Mouse (Mus musculus) neural tube, embryonic 12.5 days (tissue): ENCODE data around the gene Slx4ip. TPM values are rescaled to one million over a fixed set of nuclear protein-coding genes. Genes with fewer than 3 reads are reported as not detected.

Experiments
- ATAC-seq: fragments of 200-750 bp; cut with Nextera tagmentation; 2 replicates; pipeline ENCODE4 v1.8.0; 2017; ENCODE audit warnings: low read depth, mild to moderate bottlenecking, moderate TSS enrichment, moderate library complexity; ENCODE audit not compliant: low FRiP score
- H3K27ac ChIP-seq: fragments of 300-500 bp; sonication (generic); 2 replicates; pipeline ENCODE4 v1.5.1; 2016
- H3K27me3 ChIP-seq: fragments of 300-500 bp; sonication (generic); replicated peaks from 2 replicates; pipeline ENCODE4 v1.6.1; 2016; ENCODE audit warnings: mild to moderate bottlenecking
- H3K36me3 ChIP-seq: fragments of 300-500 bp; sonication (generic); 2 replicates; pipeline ENCODE4 v1.6.1; 2016; ENCODE audit warnings: mild to moderate bottlenecking
- H3K4me1 ChIP-seq: fragments of 300-500 bp; sonication (generic); 2 replicates; pipeline ENCODE4 v1.6.1; 2016
- H3K4me2 ChIP-seq: fragments of 300-500 bp; sonication (generic); replicated peaks from 2 replicates; pipeline ENCODE4 v1.6.1; 2016; ENCODE audit warnings: mild to moderate bottlenecking
- H3K4me3 ChIP-seq: fragments of 300-500 bp; sonication (generic); 2 replicates; pipeline ENCODE4 v1.5.1; 2016
- H3K9ac ChIP-seq: fragments of 300-500 bp; sonication (generic); 2 replicates; pipeline ENCODE4 v1.6.1; 2016; ENCODE audit warnings: mild to moderate bottlenecking
- H3K9me3 ChIP-seq: fragments of 300-500 bp; sonication (generic); 2 replicates; pipeline ENCODE4 v1.6.1; 2016; ENCODE audit warnings: mild to moderate bottlenecking
- WGBS: fragments of 180-500 bp; shearing (Covaris S2); methylation state at CpG from one replicate; pipeline ENCODE4 v1.1.7; 2016; 5-methylcytosine and 5-hydroxymethylcytosine counted together
- polyA plus RNA-seq: library from polyadenylated mRNA; unstranded; fragments of >200 nt; fragmentation: Nextera tagmentation; extraction: Ambion mirVana; gene quantifications from 2 replicates; pipeline ENCODE4 v1.2.1, GENCODE M21; 2016

Slx4ip gene
- polyA plus RNA-seq, 1 experiment from 2014 or later, result 10.7 TPM

DNA sequence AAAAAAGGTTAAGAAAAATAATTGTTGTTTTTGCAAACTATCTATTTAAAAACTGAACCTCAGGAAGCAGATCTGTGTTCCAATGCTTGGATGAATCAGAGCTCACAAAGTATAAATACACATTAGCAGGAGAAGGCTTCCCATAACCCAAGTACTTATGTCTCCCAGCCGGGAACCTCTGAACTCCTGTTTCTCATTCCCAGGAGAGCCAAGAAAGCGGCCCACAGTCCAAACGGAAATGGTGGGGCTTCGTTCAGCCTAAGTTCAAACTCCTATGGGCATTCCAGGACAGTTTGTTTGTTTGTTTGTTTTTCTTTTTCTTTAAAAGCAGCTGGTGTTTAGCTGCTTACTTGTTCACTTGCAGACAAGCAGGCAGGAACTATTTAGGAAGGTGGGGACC, 187.8 kb downstream of the Slx4ip start:
- Histone ChIP-seq H3K9ac (no peak overlapping the region), H3K4me2 (no peak overlapping the region), H3K36me3 (peaks cover 12% of the 10 kb centered on the region), H3K4me1 (peaks cover 13% of the 10 kb centered on the region), H3K27ac (no peak overlapping the region), H3K9me3 (no peaks in the 10 kb centered on the region), H3K4me3 (no peak overlapping the region), H3K27me3 (no peaks in the 10 kb centered on the region)
- no peak for ATAC-seq
- 75% methylated on average over 4 of the region's 4 CpGs for WGBS

DNA sequence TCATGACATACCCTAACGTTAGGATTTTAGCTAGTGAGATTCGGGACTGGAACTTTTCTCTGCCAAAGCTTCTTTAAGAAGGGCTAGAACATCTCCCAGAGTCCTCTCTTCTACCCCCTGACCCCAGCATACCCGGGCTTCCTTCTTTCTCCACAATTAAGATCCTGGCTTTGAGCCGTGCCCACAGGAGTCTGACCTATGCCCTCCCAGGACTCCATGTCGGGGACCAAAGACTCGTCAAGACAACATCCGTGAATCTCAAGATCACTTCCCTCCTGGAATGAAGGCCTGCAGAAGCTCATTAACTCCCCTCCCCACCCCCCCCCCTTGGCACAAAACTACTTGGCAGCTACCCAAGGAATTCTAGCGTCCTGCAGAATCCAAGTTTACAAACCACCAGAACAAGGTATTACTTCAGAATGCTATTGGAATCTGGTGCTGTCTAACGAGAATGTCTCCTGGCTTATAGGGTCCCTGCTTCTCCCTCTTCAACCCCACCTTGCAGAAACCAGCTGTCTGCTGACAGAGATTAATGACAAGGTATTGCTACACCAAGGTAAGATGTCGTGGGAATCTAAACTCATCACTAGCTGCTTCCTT, 188.8 kb downstream of the Slx4ip start:
- H3K27ac ChIP-seq, result no peak overlapping the region
- no peak overlapping the region for H3K4me2 ChIP-seq
- no peaks in the 10 kb centered on the region for H3K9me3 ChIP-seq
- 45% methylated on average over 10 of the region's 10 CpGs for WGBS
- no peak overlapping the region for H3K4me3 ChIP-seq
- no peak overlapping the region for H3K9ac ChIP-seq
- H3K4me1 ChIP-seq, result 0 out of 2 replicates have a peak, but pooled peaks cover 4% of the 10 kb centered on the region
- ATAC-seq, result no peak
- H3K36me3 ChIP-seq, result peaks cover 21% of the 10 kb centered on the region
- no peaks in the 10 kb centered on the region for H3K27me3 ChIP-seq

DNA sequence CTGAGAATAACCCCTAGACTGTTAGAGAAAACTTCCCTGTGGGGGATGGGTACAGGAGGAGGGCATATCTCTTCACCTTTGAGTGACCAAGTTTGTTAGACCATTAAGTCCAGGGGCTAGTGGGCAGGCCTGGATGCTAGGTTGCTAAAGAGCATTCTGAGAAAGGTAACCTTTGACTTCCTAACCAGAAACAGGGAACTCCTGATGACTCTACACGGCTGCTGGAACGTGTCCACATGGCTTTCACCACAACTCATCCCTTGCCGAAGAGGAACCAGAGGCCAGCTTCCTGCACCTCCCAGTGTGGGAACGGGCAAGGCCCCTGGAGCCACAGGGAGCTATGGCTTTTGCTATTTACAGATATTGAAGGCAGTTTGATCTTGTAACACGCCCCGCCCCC, 189.4 kb downstream of the Slx4ip start:
- Histone ChIP-seq H3K4me2 (no peak overlapping the region), H3K4me1 (0 out of 2 replicates have a peak, but pooled peaks cover 4% of the 10 kb centered on the region), H3K36me3 (peaks cover 28% of the 10 kb centered on the region), H3K27ac (no peak overlapping the region), H3K27me3 (no peaks in the 10 kb centered on the region), H3K4me3 (no peak overlapping the region), H3K9me3 (no peaks in the 10 kb centered on the region), H3K9ac (no peak overlapping the region)
- whole genome bisulfite sequencing, result 82% methylated on average over 6 of the region's 6 CpGs
- ATAC-seq, result 0 out of 2 replicates have a peak, but pooled peaks have one; percentile 2

DNA sequence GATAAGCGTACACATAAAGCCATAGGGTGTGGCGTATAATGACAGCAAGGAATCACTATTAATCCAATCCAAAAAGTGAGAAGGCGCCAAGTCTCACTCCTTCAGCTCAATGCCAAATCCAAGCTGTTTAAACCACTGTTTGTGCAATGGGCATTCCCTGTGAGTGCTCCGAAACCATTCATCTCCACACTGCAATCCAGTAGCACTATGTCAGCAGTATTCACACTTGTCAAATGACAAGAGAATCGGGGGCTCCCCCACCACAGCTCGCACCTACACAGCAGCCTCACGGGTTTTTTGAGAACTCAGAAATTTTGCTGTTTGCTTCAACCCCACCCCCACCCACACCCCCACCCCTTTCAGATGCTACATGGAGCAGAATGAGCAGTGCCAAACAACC, 190.0 kb downstream of the Slx4ip start:
- Histone ChIP-seq H3K4me1 (0 out of 2 replicates have a peak, but pooled peaks cover 4% of the 10 kb centered on the region), H3K27ac (no peak overlapping the region)
- ATAC-seq, result no peak

DNA sequence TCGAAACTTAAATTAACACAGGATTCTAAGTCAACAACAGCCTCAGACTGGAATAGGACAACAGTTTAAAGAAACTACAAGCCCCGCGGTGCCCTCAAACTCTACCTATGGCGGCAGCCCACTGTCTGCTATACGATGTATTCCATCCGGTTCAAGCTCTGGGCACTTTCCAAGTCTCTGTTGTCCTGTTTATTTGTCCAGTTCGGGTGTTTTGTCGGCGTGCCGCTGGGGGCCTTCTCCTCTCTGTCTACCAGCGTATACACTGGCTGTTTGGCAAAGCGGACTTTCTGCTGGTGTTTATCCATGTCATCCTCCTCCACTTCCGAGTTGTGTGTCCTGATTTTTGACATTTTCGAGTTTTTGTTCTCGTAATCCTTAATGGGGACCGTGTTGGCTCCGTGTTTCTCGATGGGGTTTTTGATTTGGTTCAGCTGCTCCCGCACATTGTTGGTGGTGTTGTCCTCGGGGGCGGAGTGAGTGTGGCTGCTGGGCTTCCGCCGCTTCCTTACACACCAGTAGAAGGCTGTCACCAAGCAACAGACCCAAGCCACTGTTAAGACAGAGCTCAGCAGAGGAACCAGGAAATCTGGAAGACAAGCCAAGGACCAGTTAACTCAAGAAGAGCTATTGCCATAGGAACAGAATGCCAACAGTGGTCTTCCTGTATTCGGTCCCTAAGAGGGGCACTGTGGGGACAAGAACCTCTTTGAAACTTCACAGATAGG, 192.0 kb downstream of the Slx4ip start:
- Histone ChIP-seq H3K27ac (no peak overlapping the region), H3K4me1 (peaks cover 18% of the 10 kb centered on the region; the same call in 1 of the 2 replicates)
- WGBS, result 92% methylated on average over 24 of the region's 24 CpGs

More for the DNA sequence above, 190.0 kb downstream of the Slx4ip start:
- peaks cover 31% of the 10 kb centered on the region for H3K36me3 ChIP-seq
- H3K9me3 ChIP-seq, result no peaks in the 10 kb centered on the region
- no peaks in the 10 kb centered on the region for H3K27me3 ChIP-seq
- no peak overlapping the region for H3K4me3 ChIP-seq
- H3K4me2 ChIP-seq, result no peak overlapping the region
- H3K9ac ChIP-seq, result no peak overlapping the region
- 92% methylated on average over 7 of the region's 7 CpGs for WGBS

DNA sequence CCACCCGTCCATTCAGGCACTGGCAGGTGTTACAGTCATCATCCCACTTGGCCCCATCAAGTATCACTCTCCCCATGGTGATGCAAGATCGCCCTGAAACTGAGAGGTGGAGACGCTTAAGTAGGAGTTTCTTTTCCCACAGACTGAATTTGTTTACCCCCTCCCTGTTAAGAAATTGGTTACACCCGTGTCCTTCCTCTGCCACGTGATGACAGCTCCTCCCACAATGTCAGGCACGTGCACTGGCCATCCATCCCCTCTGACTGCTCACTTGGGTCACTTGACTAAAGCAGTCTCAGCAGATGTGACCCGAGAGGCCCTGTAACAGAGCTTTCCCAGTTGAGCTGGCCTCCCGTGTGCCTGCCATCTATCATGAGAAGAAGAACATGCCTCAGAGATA, 194.2 kb downstream of the Slx4ip start:
- 75% methylated on average over 8 of the region's 8 CpGs for WGBS
- H3K4me1 ChIP-seq, result peaks cover 18% of the 10 kb centered on the region; the same call in 1 of the 2 replicates
- H3K4me2 ChIP-seq, result no peak overlapping the region
- H3K27ac ChIP-seq, result no peak overlapping the region
- ATAC-seq, result no peak
- peaks cover 53% of the 10 kb centered on the region for H3K36me3 ChIP-seq
- H3K27me3 ChIP-seq, result no peaks in the 10 kb centered on the region
- no peak overlapping the region for H3K9ac ChIP-seq
- no peak overlapping the region for H3K4me3 ChIP-seq
- no peaks in the 10 kb centered on the region for H3K9me3 ChIP-seq

More for the DNA sequence above, 192.0 kb downstream of the Slx4ip start:
- Histone ChIP-seq H3K4me3 (no peak overlapping the region), H3K36me3 (peaks cover 38% of the 10 kb centered on the region), H3K9ac (no peak overlapping the region), H3K4me2 (no peak overlapping the region), H3K9me3 (no peaks in the 10 kb centered on the region), H3K27me3 (no peaks in the 10 kb centered on the region)
- no peak for ATAC-seq

DNA sequence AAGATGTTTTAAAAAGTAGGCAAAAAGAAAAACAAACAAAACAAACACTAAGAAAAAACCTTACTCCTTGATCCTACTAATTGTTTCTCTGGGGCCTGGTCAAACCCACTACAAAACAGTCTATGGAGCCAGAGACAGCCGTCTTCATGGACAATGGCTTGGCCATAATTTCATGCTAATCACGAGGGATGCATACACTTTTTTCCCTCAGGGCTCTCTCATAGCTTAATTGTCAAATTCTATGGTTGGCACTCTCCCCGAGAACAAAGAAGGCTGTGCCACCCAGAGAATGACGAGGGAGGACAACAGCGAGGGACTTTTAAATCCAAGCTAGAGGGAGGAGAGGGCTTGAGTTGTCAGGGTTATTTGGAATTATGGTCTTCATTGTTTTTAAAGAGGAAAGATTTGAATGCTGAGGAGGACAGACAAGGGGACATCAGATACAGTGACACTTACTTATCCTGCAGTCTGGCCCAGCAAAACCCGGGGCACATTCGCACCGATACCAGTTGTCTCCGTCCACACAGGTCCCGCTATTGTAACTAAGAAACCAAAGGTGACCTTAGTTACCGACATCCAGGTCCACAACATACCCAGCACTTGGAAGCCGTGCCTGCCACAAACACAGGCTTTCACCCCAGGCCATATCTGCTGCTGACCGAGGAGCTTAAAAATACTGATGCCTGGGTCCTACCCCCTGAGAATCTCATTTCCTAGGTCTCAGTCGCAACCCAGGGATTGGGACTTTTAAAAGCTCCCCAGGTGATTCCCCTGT, 195.8 kb downstream of the Slx4ip start:
- Histone ChIP-seq H3K4me1 (peaks cover 21% of the 10 kb centered on the region; the same call in 1 of the 2 replicates), H3K4me2 (no peak overlapping the region), H3K36me3 (peaks cover 63% of the 10 kb centered on the region), H3K9ac (no peak overlapping the region), H3K27me3 (0 out of 2 replicates have a peak, but pooled peaks cover 3% of the 10 kb centered on the region), H3K9me3 (no peaks in the 10 kb centered on the region), H3K4me3 (no peak overlapping the region), H3K27ac (no peak overlapping the region)
- ATAC-seq, result no peak
- WGBS, result 56% methylated on average over 14 of the region's 14 CpGs

DNA sequence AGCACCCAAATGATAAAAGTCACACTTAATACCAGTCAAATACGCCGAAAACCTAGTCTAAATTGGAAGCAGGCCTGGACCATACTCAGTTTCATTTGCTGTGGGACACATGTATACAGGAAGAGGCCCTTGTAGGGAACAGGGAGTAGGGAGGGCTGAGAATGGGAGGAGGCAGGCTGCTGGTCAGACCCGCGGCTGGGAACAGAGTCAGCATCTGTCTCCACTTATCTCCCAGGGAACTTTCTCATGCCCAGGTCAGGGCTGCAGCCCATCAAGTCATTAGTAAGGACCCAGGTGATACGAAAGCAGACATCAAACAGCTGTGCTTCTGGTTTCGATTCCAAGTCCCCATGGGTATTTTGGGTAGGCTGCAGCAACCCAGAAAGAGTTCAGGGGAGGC, 196.7 kb downstream of the Slx4ip start:
- Histone ChIP-seq H3K27me3 (0 out of 2 replicates have a peak, but pooled peaks cover 3% of the 10 kb centered on the region), H3K4me2 (no peak overlapping the region), H3K9me3 (no peaks in the 10 kb centered on the region), H3K4me1 (peaks cover 30% of the 10 kb centered on the region), H3K4me3 (no peak overlapping the region), H3K27ac (no peak overlapping the region), H3K9ac (no peak overlapping the region), H3K36me3 (peaks cover 61% of the 10 kb centered on the region)
- WGBS, result 77% methylated on average over 6 of the region's 6 CpGs
- no peak for ATAC-seq

DNA sequence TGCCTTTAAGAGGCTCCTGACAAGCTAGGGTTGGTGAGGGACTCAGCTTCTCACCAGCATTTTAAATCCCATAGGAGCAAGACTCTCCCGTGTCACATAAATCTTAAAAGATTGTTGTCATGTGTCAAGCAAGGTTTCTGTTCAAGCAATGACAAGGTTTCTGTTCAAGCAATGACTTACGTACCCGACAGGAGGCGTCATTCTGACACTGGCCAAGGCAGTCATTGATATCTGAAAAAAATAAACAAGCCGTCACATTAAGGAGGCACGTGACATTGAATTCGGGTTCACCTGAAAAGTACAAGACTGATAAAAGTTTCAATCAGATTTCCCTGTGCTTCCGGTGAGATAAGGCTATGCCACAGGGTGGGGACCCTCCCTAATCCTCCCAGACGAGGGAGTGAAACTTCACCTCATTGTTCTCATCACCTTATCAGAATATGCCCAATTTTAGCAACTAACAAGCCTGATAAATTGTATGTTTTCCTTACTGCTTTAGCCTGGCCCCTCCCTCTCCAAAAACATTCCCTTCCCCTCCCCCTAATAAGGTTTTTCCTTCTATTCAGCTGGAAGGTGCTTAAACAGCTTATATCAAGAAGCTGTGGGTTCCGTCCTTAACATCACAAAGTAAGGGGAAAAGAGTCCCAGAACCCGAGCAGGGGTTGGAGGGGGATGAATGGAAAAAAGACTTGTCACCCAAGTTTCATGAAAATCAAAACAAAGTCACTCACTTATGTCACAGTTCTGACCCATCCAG, 200.9 kb downstream of the Slx4ip start:
- Histone ChIP-seq H3K27ac (no peak overlapping the region), H3K4me1 (peaks cover 61% of the 10 kb centered on the region), H3K9ac (no peak overlapping the region), H3K27me3 (0 out of 2 replicates have a peak, but pooled peaks cover 3% of the 10 kb centered on the region), H3K36me3 (peaks cover 43% of the 10 kb centered on the region), H3K4me3 (no peak overlapping the region), H3K9me3 (no peaks in the 10 kb centered on the region), H3K4me2 (no peak overlapping the region)
- peak; percentile 7; the same call in 1 of the 2 replicates for ATAC-seq
- WGBS, result 65% methylated on average over 11 of the region's 11 CpGs

DNA sequence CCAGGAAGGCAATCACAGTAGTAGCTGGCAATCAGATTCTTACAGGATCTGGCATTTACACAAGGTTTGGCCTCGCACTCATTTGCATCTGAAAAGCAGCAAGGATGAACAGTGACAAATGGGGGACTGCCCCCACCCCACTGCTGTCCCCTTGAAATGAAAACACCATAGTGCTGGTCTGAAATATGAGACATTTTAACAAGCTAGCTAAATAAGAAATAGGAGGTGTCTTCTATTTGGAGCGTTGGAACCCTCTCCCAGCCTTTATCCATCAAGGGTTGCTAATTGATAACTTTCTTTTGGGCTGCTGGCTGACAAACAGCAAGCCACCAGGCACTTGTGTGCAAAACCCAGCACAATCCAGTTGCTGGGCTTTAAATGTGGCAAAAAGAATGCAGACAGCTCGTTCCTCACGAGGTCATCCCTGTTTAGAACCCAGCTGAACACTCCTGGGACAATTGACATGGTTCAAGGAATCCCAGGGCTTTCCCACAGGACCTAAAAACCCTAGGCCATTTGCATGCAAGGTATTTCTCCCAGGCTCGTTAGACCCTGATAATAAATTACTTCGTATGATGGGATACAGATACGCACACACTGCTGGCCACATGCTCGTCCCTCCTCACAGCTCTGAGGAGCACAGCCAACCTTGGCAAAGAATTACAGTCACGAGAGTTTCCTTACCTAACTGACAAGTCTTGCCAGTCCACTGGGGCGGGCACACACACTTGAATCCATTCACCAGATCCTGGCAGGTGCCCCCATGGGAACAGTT, 201.7 kb downstream of the Slx4ip start:
- peaks cover 39% of the 10 kb centered on the region for H3K36me3 ChIP-seq
- no peak overlapping the region for H3K9ac ChIP-seq
- 0 out of 2 replicates have a peak, but pooled peaks cover 3% of the 10 kb centered on the region for H3K27me3 ChIP-seq
- 0 out of 2 replicates have a peak overlapping the region, but pooled peaks have one; percentile 7 for H3K4me2 ChIP-seq
- no peak overlapping the region for H3K27ac ChIP-seq
- 14% methylated on average over 10 of the region's 10 CpGs for WGBS
- H3K4me1 ChIP-seq, result peaks cover 61% of the 10 kb centered on the region
- no peaks in the 10 kb centered on the region for H3K9me3 ChIP-seq
- ATAC-seq, result peak; percentile 69
- H3K4me3 ChIP-seq, result no peak overlapping the region

DNA sequence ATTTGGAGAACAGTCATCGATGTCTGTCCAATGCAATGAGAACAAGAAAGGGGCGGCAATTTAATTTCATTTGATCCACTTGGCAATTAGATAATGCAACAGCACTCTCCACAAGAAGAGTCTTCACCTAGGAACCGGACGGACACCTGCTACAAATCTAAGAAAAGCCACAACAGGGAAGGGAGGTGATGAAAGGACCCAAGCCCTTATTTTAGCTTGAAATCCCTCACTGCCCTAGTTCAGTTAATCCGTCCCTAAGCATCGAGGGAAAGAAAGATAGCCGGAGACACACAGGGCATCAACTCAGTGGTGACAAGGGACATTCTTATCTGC, 202.2 kb downstream of the Slx4ip start:
- Histone ChIP-seq H3K9me3 (no peaks in the 10 kb centered on the region), H3K27ac (no peak overlapping the region), H3K4me2 (0 out of 2 replicates have a peak overlapping the region, but pooled peaks have one; percentile 7), H3K36me3 (peaks cover 34% of the 10 kb centered on the region), H3K4me1 (peaks cover 63% of the 10 kb centered on the region), H3K4me3 (no peak overlapping the region), H3K9ac (no peak overlapping the region), H3K27me3 (peaks cover 3% of the 10 kb centered on the region; the same call in 1 of the 2 replicates)
- no peak for ATAC-seq
- WGBS, result 48% methylated on average over 7 of the region's 7 CpGs
